Mouse (Mus musculus): Measurements from ENCODE around the gene Plekha6. TPM values are rescaled to one million over a fixed set of nuclear protein-coding genes. Genes with fewer than 3 reads are reported as not detected.

The Plekha6 gene
- polyA plus RNA-seq, 1 experiment = not detected

DNA sequence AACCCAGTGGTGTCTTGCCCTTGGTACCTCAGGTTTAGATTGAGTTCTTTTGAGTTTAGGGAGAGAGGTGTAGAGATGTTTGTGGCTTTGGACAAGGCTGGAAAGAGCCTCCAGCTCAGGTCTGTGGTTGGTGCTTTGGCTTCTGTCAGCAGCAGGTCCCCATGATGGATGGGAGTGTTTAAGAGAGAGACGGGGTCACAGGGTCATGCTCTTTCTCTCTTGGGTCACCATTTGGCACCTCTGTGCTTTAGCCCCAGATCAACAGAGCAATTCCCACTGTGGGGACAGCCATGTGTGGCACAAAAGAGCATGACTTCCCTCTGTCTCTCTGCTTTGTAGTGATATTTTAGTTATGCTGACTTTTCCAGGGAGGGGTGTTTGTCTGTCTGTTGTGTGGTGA lies 55.1 kb downstream of the Plekha6 start:
- Histone ChIP-seq H3K4me1 (ENCODE audit: control insufficient read depth, insufficient read depth, low read length) (no peaks in the 10 kb centered on the region), H3K4me3 (ENCODE audit: insufficient read depth, low read length) (no peak overlapping the region), H3K27ac (ENCODE audit: insufficient read depth, low read depth, low read length) (no peak overlapping the region)
- no peak for TF ChIP-seq CTCF (IDR thresholded peaks at IDR 0.05; ENCODE audit: low read depth, low read length)
- TF ChIP-seq POLR2A (IDR thresholded peaks at IDR 0.05; ENCODE audit: borderline replicate concordance, low read depth, low read length) = no peak

DNA sequence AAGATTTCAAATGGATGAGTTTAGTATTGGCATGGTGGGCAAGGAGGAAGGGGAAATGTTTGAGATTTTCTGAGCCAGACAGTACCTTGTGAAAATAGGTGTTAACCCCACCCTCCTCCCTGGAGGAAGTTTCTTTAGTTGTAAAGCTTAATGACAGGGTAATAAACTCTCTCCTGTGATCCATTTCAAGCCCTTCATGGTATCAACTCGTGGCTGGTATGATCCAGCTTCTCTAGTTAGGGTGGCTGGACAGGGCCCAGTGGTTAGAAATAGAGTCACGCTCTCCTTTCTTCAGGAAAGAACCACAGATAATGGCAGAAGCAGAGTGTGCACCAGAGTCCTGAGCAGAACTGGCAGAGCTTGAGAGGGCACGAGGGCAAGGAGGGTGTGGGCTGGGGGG lies 57.4 kb downstream of the Plekha6 start:
- no peaks in the 10 kb centered on the region for H3K4me1 ChIP-seq (ENCODE audit: control insufficient read depth, insufficient read depth, low read length)
- no peak overlapping the region for H3K27ac ChIP-seq (ENCODE audit: insufficient read depth, low read depth, low read length)
- no peak overlapping the region for H3K4me3 ChIP-seq (ENCODE audit: insufficient read depth, low read length)
- TF ChIP-seq CTCF (IDR thresholded peaks at IDR 0.05; ENCODE audit: low read depth, low read length) (no peak), POLR2A (IDR thresholded peaks at IDR 0.05; ENCODE audit: borderline replicate concordance, low read depth, low read length) (no peak)

DNA sequence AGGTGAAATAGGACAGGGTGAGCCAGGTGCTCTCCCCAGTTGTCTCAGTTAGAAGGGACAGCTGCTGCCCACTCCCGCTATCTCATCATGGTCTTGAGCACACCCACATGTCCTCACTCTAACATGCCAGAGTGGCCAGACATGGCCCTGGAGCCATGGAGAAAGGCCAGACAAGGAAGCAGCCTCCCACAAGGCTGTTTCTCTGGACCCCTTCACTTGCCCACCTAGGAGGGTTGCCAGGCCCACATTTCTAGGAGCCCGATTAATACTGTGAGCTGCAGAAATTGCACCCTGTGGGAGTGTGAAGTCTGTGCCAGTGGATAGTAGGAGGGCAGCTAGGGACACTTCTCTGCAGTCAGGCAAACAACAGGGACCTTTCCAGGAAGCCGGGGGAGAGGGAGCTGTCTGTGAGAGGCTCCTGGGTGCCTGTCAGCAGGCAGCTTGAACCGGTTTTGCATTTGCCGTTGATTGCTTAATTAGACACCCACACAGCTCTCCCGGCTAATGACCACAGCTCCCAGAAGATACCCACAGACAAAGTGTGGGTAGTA lies 58.5 kb downstream of the Plekha6 start:
- Histone ChIP-seq H3K4me3 (ENCODE audit: insufficient read depth, low read length) (no peak overlapping the region), H3K27ac (ENCODE audit: insufficient read depth, low read depth, low read length) (no peak overlapping the region)
- TF ChIP-seq POLR2A (IDR thresholded peaks at IDR 0.05; ENCODE audit: borderline replicate concordance, low read depth, low read length) (no peak), CTCF (IDR thresholded peaks at IDR 0.05; ENCODE audit: low read depth, low read length) (no peak)

DNA sequence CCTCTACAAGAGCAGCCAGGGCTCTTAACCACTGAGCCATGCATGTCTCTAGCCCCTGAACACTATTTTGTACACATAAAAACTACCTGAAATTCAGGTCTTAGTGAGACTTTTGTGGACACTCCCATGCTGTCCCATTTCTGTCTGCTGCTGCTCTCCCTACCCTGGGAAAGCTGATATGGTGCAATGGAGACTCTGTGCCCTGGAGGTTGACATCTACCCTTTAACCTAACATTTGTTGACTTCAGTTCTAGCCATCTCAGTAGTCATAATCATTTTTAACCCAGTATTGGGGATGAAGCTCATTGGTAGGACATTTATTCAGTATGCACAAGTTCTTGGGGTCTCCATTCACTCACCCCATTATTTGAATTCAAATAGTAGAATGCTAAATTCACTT lies 60.7 kb downstream of the Plekha6 start:
- no peak overlapping the region for H3K27ac ChIP-seq (ENCODE audit: insufficient read depth, low read depth, low read length)
- TF ChIP-seq POLR2A (IDR thresholded peaks at IDR 0.05; ENCODE audit: borderline replicate concordance, low read depth, low read length) (no peak), CTCF (IDR thresholded peaks at IDR 0.05; ENCODE audit: low read depth, low read length) (no peak)

More for the DNA sequence above, 58.5 kb downstream of the Plekha6 start:
- no peaks in the 10 kb centered on the region for H3K4me1 ChIP-seq (ENCODE audit: control insufficient read depth, insufficient read depth, low read length)

DNA sequence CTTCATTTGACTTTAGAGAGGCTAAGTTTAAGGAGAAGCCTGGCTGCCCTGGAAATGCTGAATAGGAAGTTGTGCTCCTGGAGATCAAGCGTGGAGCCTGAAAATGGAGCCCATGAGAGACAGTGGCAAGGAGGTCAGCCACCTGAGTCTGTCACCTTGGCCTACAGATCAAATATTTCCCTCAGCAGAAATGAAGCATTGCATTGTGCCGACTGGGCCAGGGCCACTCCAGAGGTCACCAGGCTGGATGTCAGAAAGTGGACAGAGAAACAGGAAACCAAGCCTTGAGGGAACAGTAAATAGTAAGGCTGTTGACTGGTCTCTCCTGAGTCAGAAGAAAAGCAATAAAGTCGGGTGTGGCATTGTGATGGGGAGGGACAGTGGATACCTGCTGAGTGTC lies 61.1 kb downstream of the Plekha6 start:
- no peak for TF ChIP-seq CTCF (IDR thresholded peaks at IDR 0.05; ENCODE audit: low read depth, low read length)

More for the DNA sequence above, 60.7 kb downstream of the Plekha6 start:
- Histone ChIP-seq H3K4me1 (ENCODE audit: control insufficient read depth, insufficient read depth, low read length) (no peaks in the 10 kb centered on the region), H3K4me3 (ENCODE audit: insufficient read depth, low read length) (no peak overlapping the region)

DNA sequence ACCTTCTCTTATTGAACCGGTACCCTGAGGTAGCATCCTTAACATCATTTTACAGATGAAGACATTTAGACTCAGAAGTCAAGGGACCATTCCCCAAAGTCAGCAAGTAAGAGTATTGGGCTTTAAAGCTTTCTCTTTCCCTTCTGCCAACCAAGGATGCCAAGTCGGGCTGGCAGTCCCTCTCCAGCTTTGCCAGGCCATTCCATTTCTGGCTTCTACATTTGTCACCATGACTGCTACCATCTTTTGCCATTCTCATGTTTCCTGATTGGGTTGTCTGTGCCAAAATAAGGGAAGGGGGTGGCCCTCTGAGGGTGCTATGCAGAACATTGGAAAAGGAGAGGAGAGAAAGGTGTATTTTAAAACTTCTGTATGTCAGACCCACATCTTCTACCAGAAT lies 61.6 kb downstream of the Plekha6 start:
- TF ChIP-seq POLR2A (IDR thresholded peaks at IDR 0.05; ENCODE audit: borderline replicate concordance, low read depth, low read length) (no peak), CTCF (IDR thresholded peaks at IDR 0.05; ENCODE audit: low read depth, low read length) (no peak)
- Histone ChIP-seq H3K27ac (ENCODE audit: insufficient read depth, low read depth, low read length) (no peak overlapping the region), H3K4me3 (ENCODE audit: insufficient read depth, low read length) (no peak overlapping the region)

More for the DNA sequence above, 61.1 kb downstream of the Plekha6 start:
- Histone ChIP-seq H3K27ac (ENCODE audit: insufficient read depth, low read depth, low read length) (no peak overlapping the region), H3K4me3 (ENCODE audit: insufficient read depth, low read length) (no peak overlapping the region), H3K4me1 (ENCODE audit: control insufficient read depth, insufficient read depth, low read length) (no peaks in the 10 kb centered on the region)

DNA sequence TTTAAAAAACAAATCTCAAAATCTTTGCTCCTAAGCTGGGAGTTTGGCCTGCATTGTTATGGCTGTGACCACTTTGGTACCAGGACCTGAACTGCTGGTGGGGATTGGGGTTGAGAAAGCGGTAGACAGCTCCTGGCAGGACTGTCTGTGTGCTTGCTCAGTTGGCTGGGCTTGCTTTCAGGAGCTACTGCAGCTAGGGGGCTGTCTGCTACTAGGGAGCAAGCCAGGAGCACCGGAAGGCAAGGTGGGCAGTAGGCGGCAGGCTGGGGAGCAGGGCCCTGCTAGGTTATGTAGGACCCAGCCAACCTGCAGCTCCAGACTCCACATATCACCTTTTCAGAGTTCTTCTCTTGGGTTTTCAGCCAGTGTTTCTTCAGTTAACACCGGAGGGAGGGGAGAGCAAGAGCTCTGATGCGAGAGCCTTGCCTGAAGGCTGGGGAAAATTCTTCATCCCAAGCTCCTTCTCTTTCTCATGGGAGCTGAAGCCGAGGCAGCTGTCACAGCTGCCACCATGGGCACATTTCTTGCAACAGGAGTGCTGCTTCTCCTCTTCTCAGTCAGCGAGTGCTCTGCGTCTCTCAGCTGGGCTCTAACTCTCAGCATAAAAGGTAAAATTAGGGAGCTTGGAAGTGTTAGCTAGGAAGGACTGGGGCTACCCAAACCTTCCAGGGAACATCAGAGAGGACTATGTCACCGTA lies 62.1 kb downstream of the Plekha6 start:
- TF ChIP-seq CTCF (IDR thresholded peaks at IDR 0.05; ENCODE audit: low read depth, low read length) = no peak
- no peak for TF ChIP-seq POLR2A (IDR thresholded peaks at IDR 0.05; ENCODE audit: borderline replicate concordance, low read depth, low read length)
- no peaks in the 10 kb centered on the region for H3K4me1 ChIP-seq (ENCODE audit: control insufficient read depth, insufficient read depth, low read length)
- no peak overlapping the region for H3K27ac ChIP-seq (ENCODE audit: insufficient read depth, low read depth, low read length)
- no peak overlapping the region for H3K4me3 ChIP-seq (ENCODE audit: insufficient read depth, low read length)

More for the DNA sequence above, 61.6 kb downstream of the Plekha6 start:
- H3K4me1 ChIP-seq (ENCODE audit: control insufficient read depth, insufficient read depth, low read length) = no peaks in the 10 kb centered on the region

DNA sequence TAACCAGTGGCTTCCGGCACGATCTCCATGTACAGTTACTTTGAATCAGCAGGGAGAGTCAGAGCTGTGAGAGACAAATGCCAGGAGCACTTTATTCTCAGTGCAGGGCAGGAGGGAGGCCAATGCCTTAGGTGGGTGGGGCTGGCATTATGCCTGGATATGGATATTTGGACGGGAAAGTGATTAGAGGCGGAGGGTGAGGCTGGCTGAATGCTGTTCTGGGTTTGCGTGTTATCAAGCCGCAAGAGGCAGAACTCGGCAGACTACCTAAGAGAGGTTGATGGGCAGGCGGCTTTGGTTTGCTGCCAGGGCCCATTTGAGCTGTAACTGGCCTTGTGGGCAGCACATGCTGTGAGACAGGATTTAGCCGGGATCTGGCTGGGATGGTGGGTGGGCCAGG lies 62.9 kb downstream of the Plekha6 start:
- Histone ChIP-seq H3K27ac (ENCODE audit: insufficient read depth, low read depth, low read length) (no peak overlapping the region), H3K4me1 (ENCODE audit: control insufficient read depth, insufficient read depth, low read length) (no peaks in the 10 kb centered on the region), H3K4me3 (ENCODE audit: insufficient read depth, low read length) (no peak overlapping the region)
- TF ChIP-seq CTCF (IDR thresholded peaks at IDR 0.05; ENCODE audit: low read depth, low read length) = no peak
- no peak for TF ChIP-seq POLR2A (IDR thresholded peaks at IDR 0.05; ENCODE audit: borderline replicate concordance, low read depth, low read length)

DNA sequence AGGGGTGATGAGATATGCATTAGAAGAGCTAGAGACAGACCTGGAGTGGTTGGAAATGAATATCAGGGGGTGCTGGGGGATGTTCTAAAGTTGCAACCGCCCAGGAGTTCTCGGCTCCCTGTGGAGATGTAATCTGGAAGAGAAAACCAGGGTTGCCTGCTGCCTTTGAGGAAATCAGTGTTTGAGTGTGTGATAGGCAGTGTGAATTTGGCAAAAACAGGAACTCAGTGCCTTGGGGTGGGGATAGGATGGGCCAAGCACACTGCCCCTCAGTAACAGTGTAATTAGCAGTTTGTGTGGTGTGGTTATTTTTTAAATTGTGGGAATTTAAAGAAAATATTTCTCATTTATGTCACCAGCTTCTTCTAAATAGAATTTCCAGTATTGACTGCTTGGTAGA lies 63.4 kb downstream of the Plekha6 start:
- H3K27ac ChIP-seq (ENCODE audit: insufficient read depth, low read depth, low read length) = no peak overlapping the region
- H3K4me1 ChIP-seq (ENCODE audit: control insufficient read depth, insufficient read depth, low read length) = no peaks in the 10 kb centered on the region
- TF ChIP-seq POLR2A (IDR thresholded peaks at IDR 0.05; ENCODE audit: borderline replicate concordance, low read depth, low read length) (no peak), CTCF (IDR thresholded peaks at IDR 0.05; ENCODE audit: low read depth, low read length) (no peak)
- no peak overlapping the region for H3K4me3 ChIP-seq (ENCODE audit: insufficient read depth, low read length)

DNA sequence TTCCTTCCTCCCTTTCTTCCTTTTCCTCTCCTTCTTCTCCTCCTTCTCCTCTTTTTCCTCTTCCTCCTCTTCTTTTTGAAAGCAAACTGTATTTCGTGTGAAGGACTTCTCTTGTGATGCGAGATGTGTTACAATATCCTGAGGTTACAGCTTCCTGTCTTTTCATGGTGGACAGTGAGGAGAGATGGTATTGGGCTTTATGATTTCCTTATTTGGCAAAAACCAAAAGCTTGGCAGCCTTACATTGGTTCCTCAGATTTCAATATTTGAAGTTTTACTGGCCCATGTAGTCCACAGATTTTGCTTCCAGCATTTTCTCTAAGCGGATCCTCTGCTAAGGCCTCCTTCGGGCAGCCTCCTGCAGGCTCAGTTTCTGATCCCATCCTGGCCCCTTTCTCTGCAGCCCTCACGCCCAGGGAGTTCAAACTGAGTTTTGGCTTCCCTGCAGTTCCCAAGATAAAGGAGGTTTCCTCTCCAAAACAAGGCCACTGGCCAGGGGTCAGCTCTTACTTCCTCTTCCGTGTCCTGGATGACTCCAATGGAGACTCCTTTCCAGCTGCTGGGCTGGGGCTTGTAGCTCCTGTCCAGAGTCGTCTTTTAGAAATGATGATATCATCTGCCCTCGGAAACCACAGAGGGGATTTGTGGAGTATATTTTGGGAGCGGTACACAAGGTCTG lies 64.9 kb downstream of the Plekha6 start:
- no peak overlapping the region for H3K27ac ChIP-seq (ENCODE audit: insufficient read depth, low read depth, low read length)
- H3K4me1 ChIP-seq (ENCODE audit: control insufficient read depth, insufficient read depth, low read length) = no peaks in the 10 kb centered on the region
- TF ChIP-seq POLR2A (IDR thresholded peaks at IDR 0.05; ENCODE audit: borderline replicate concordance, low read depth, low read length) = no peak
- no peak for TF ChIP-seq CTCF (IDR thresholded peaks at IDR 0.05; ENCODE audit: low read depth, low read length)
- H3K4me3 ChIP-seq (ENCODE audit: insufficient read depth, low read length) = no peak overlapping the region
